Mouse (Mus musculus) myocyte (in vitro differentiated cells): ENCODE results near the gene Smarcc2.

Experiments used
- E2F4 ChIP-seq: IDR thresholded peaks from one replicate; pipeline ENCODE4 v1.6.1; 2011; ENCODE audit warnings: mild to moderate bottlenecking, control low read depth, moderate library complexity; ENCODE audit not compliant: insufficient read depth
- MYOG ChIP-seq, 3 experiments: IDR thresholded peaks; one replicate each; pipeline ENCODE4 v1.6.1; 2011; ENCODE audit warnings: control low read depth in 2 of 3, low read depth in 2 of 3, mild to moderate bottlenecking in 2 of 3; ENCODE audit not compliant: insufficient read length in 2 of 3, control insufficient read depth in 1 of 3, insufficient read depth in 1 of 3
- SRF ChIP-seq: IDR thresholded peaks from one replicate; pipeline ENCODE4 v1.6.1; 2011; ENCODE audit warnings: low read depth; ENCODE audit not compliant: control insufficient read depth, insufficient read length

- no peak for TF ChIP-seq MYOG (IDR thresholded peaks at IDR 0.05; ENCODE audit: control insufficient read depth in 1 of 3, insufficient read depth in 1 of 3, insufficient read length in 2 of 3, low read depth in 2 of 3)
- TF ChIP-seq SRF: no peak
- TF ChIP-seq E2F4: no peak
These were observed 25.6 kb upstream of the Smarcc2 start for GRCm38 (mm10) chr10:128433417-128433816.
